Mouse (Mus musculus): Measurements from ENCODE around the gene Ppp1r12b.

The Ppp1r12b gene

GRCm38 (mm10) chr1:134949946-134950345 lies 5.8 kb downstream of the Ppp1r12b start:
- in situ Hi-C loops (cut with MboI; ENCODE audit: low pct_unique_long_range_greater_than_20kb in 1 of 2, low sequenced_read_pairs in 2 of 2, unreplicated experiment in 1 of 2) = no loop called here

GRCm38 (mm10) chr1:134947590-134947989 lies 8.2 kb downstream of the Ppp1r12b start:
- in situ Hi-C loops (cut with MboI; ENCODE audit: low pct_unique_long_range_greater_than_20kb in 1 of 2, low sequenced_read_pairs in 2 of 2, unreplicated experiment in 1 of 2) = no loop called here

- in situ Hi-C loops (cut with MboI; ENCODE audit: low pct_unique_long_range_greater_than_20kb in 1 of 2, low sequenced_read_pairs in 2 of 2, unreplicated experiment in 1 of 2) = no loop called here
Observed at GRCm38 (mm10) chr1:134942898-134943297, 12.8 kb downstream of the Ppp1r12b start.

- in situ Hi-C loops (cut with MboI; ENCODE audit: low pct_unique_long_range_greater_than_20kb in 1 of 2, low sequenced_read_pairs in 2 of 2, unreplicated experiment in 1 of 2) = no loop called here
Observed at GRCm38 (mm10) chr1:134940863-134941262, 14.9 kb downstream of the Ppp1r12b start.

- in situ Hi-C loops (cut with MboI; ENCODE audit: low pct_unique_long_range_greater_than_20kb in 1 of 2, low sequenced_read_pairs in 2 of 2, unreplicated experiment in 1 of 2) = no loop called here
Observed at GRCm38 (mm10) chr1:134938233-134938632, 17.5 kb downstream of the Ppp1r12b start.

GRCm38 (mm10) chr1:134936335-134936734 lies 19.4 kb downstream of the Ppp1r12b start:
- in situ Hi-C loops (cut with MboI; ENCODE audit: low pct_unique_long_range_greater_than_20kb in 1 of 2, low sequenced_read_pairs in 2 of 2, unreplicated experiment in 1 of 2) = no loop called here

GRCm38 (mm10) chr1:134932431-134932830 lies 23.3 kb downstream of the Ppp1r12b start:
- in situ Hi-C loops (cut with MboI; ENCODE audit: low pct_unique_long_range_greater_than_20kb in 1 of 2, low sequenced_read_pairs in 2 of 2, unreplicated experiment in 1 of 2) = no loop called here

GRCm38 (mm10) chr1:134919010-134919409 lies 36.7 kb downstream of the Ppp1r12b start:
- in situ Hi-C loops (cut with MboI; ENCODE audit: low pct_unique_long_range_greater_than_20kb in 1 of 2, low sequenced_read_pairs in 2 of 2, unreplicated experiment in 1 of 2) = no loop called here

GRCm38 (mm10) chr1:134915421-134915820 lies 40.3 kb downstream of the Ppp1r12b start:
- in situ Hi-C loops (cut with MboI; ENCODE audit: low pct_unique_long_range_greater_than_20kb in 1 of 2, low sequenced_read_pairs in 2 of 2, unreplicated experiment in 1 of 2) = no loop called here

GRCm38 (mm10) chr1:134913535-134913934 lies 42.2 kb downstream of the Ppp1r12b start:
- in situ Hi-C loops (cut with MboI; ENCODE audit: low pct_unique_long_range_greater_than_20kb in 1 of 2, low sequenced_read_pairs in 2 of 2, unreplicated experiment in 1 of 2) = no loop called here

GRCm38 (mm10) chr1:134911892-134912291 lies 43.9 kb downstream of the Ppp1r12b start:
- in situ Hi-C loops (cut with MboI; ENCODE audit: low pct_unique_long_range_greater_than_20kb in 1 of 2, low sequenced_read_pairs in 2 of 2, unreplicated experiment in 1 of 2) = no loop called here

GRCm38 (mm10) chr1:134910037-134910436 lies 45.7 kb downstream of the Ppp1r12b start:
- in situ Hi-C loops (cut with MboI; ENCODE audit: low pct_unique_long_range_greater_than_20kb in 1 of 2, low sequenced_read_pairs in 2 of 2, unreplicated experiment in 1 of 2) = no loop called here

- in situ Hi-C loops (cut with MboI; ENCODE audit: low pct_unique_long_range_greater_than_20kb in 1 of 2, low sequenced_read_pairs in 2 of 2, unreplicated experiment in 1 of 2) = no loop called here
Observed at GRCm38 (mm10) chr1:134909442-134909841, 46.3 kb downstream of the Ppp1r12b start.

GRCm38 (mm10) chr1:134902051-134902619 lies 53.6 kb downstream of the Ppp1r12b start:
- in situ Hi-C loops (cut with MboI; ENCODE audit: low pct_unique_long_range_greater_than_20kb in 1 of 2, low sequenced_read_pairs in 2 of 2, unreplicated experiment in 1 of 2) = no loop called here

GRCm38 (mm10) chr1:134896008-134896407 lies 59.7 kb downstream of the Ppp1r12b start:
- in situ Hi-C loops (cut with MboI; ENCODE audit: low pct_unique_long_range_greater_than_20kb in 1 of 2, low sequenced_read_pairs in 2 of 2, unreplicated experiment in 1 of 2) = no loop called here

- in situ Hi-C loops (cut with MboI; ENCODE audit: low pct_unique_long_range_greater_than_20kb in 1 of 2, low sequenced_read_pairs in 2 of 2, unreplicated experiment in 1 of 2) = no loop called here
Observed at GRCm38 (mm10) chr1:134894803-134895202, 60.9 kb downstream of the Ppp1r12b start.

GRCm38 (mm10) chr1:134891916-134892315 lies 63.8 kb downstream of the Ppp1r12b start:
- in situ Hi-C loops (cut with MboI; ENCODE audit: low pct_unique_long_range_greater_than_20kb in 1 of 2, low sequenced_read_pairs in 2 of 2, unreplicated experiment in 1 of 2) = no loop called here

GRCm38 (mm10) chr1:134889629-134890028 lies 66.1 kb downstream of the Ppp1r12b start:
- in situ Hi-C loops (cut with MboI; ENCODE audit: low pct_unique_long_range_greater_than_20kb in 1 of 2, low sequenced_read_pairs in 2 of 2, unreplicated experiment in 1 of 2) = no loop called here

GRCm38 (mm10) chr1:134875800-134876199 lies 79.9 kb downstream of the Ppp1r12b start:
- in situ Hi-C loops (cut with MboI; ENCODE audit: low pct_unique_long_range_greater_than_20kb in 1 of 2, low sequenced_read_pairs in 2 of 2, unreplicated experiment in 1 of 2) = no loop called here

GRCm38 (mm10) chr1:134872678-134873077 lies 83.1 kb downstream of the Ppp1r12b start:
- in situ Hi-C loops (cut with MboI; ENCODE audit: low pct_unique_long_range_greater_than_20kb in 1 of 2, low sequenced_read_pairs in 2 of 2, unreplicated experiment in 1 of 2) = no loop called here

- in situ Hi-C loops (cut with MboI; ENCODE audit: low pct_unique_long_range_greater_than_20kb in 1 of 2, low sequenced_read_pairs in 2 of 2, unreplicated experiment in 1 of 2) = no loop called here
Observed at GRCm38 (mm10) chr1:134866426-134866825, 89.3 kb downstream of the Ppp1r12b start.

Measured in mouse embryonic stem cell (cell line).